Mouse (Mus musculus) limb, embryonic 14.5 days (tissue): Measurements from ENCODE around the gene Zfp1. TPM values are rescaled to one million over a fixed set of nuclear protein-coding genes. Genes with fewer than 3 reads are reported as not detected.
A peak's percentile ranks its signal among the peaks of the same experiment; 100 is the strongest.

ENCODE experiments used
- ATAC-seq: fragments of 200-750 bp; cut with Nextera tagmentation; 2 replicates; pipeline ENCODE4 v1.8.0; 2017; ENCODE audit warnings: low read depth, moderate number of reproducible peaks, moderate TSS enrichment; ENCODE audit not compliant: low FRiP score
- DNase-seq: peaks from one replicate; pipeline ENCODE4 v3.0.0-alpha.2; 2015; ENCODE audit warnings: low spot score
- H3K27ac ChIP-seq: fragments of 300-500 bp; sonication (generic); replicated peaks from 2 replicates; pipeline ENCODE4 v1.5.1; 2014; ENCODE audit warnings: low read depth, mild to moderate bottlenecking, low read length, moderate library complexity, mixed read lengths
- H3K27me3 ChIP-seq: fragments of 300-500 bp; sonication (generic); 2 replicates; pipeline ENCODE4 v1.6.1; 2014; ENCODE audit warnings: low read length, mixed read lengths; ENCODE audit not compliant: control insufficient read depth, insufficient read depth
- H3K36me3 ChIP-seq: fragments of 300-500 bp; sonication (generic); 2 replicates; pipeline ENCODE4 v1.6.1; 2014; ENCODE audit warnings: mild to moderate bottlenecking, low read length, moderate library complexity, mixed read lengths; ENCODE audit not compliant: control insufficient read depth, insufficient read depth
- H3K4me1 ChIP-seq: fragments of 300-500 bp; sonication (generic); 2 replicates; pipeline ENCODE4 v1.6.1; 2014; ENCODE audit warnings: antibody characterized with exemption, low read length, mixed read lengths; ENCODE audit not compliant: control insufficient read depth, insufficient read depth
- H3K4me2 ChIP-seq: fragments of 300-500 bp; sonication (generic); replicated peaks from 2 replicates; pipeline ENCODE4 v1.6.1; 2014; ENCODE audit warnings: low read depth, mild to moderate bottlenecking, low read length, moderate library complexity; ENCODE audit not compliant: severe bottlenecking
- H3K4me3 ChIP-seq: fragments of 300-500 bp; sonication (generic); replicated peaks from 2 replicates; pipeline ENCODE4 v1.5.1; 2014; ENCODE audit warnings: low read length
- H3K9ac ChIP-seq: fragments of 300-500 bp; sonication (generic); 2 replicates; pipeline ENCODE4 v1.6.1; 2014; ENCODE audit warnings: mild to moderate bottlenecking, low read depth, low read length, moderate library complexity; ENCODE audit not compliant: severe bottlenecking
- H3K9me3 ChIP-seq: fragments of 300-500 bp; sonication (generic); 2 replicates; pipeline ENCODE4 v1.6.1; 2016; ENCODE audit warnings: low read length; ENCODE audit not compliant: control insufficient read depth
- POLR2A ChIP-seq: fragments of 200-500 bp; IDR thresholded peaks from 2 replicates; pipeline ENCODE4 v1.8.0; 2012; ENCODE audit warnings: inconsistent platforms, mild to moderate bottlenecking, moderate library complexity, borderline replicate concordance; ENCODE audit not compliant: insufficient read depth, insufficient read length; ENCODE audit errors: extremely low read depth
- WGBS: fragments of 180-500 bp; shearing (Covaris S2); extraction: QIAGEN DNeasy Blood & Tissue Kit; methylation state at CpG from one replicate; pipeline ENCODE4 v1.1.7; 2014; 5-methylcytosine and 5-hydroxymethylcytosine counted together
- polyA plus RNA-seq, 2 experiments: library from polyadenylated mRNA; depleted of rRNA in 1 of 2; stranded (reverse) in 1 of 2; unstranded in 1 of 2; fragments of >200 nt; fragmentation: Nextera tagmentation in 1 of 2; extraction: Ambion mirVana in 1 of 2; gene quantifications; 2 replicates each; pipeline versions ENCODE4 v1.2.1 to v1.2.3; 2012 to 2014

Zfp1 gene
- polyA plus RNA-seq (2012; rRNA removed) (18.3 and 20.8 TPM in 2 replicates), polyA plus RNA-seq (2014; fragmentation: Nextera tagmentation; extraction: Ambion mirVana) (20.7 and 24.7 TPM in 2 replicates)

GRCm38 (mm10) chr8:111643264-111644141, at the start of gene Zfp1:
Zfp1 (plus strand) TSS chr8:111643401.
- no peaks in the 10 kb centered on the region for H3K9me3 ChIP-seq
- H3K27ac ChIP-seq = peak within 1 kb of the TSS; percentile 94
- DNase-seq (peak; percentile 97), ATAC-seq (peak; percentile 97)
- WGBS = under 1% methylated on average over 57 of the region's 75 CpGs
- TF ChIP-seq POLR2A = peak; percentile 84; the same call in 1 of the 2 replicates
- peak within 1 kb of the TSS; percentile 94 for H3K9ac ChIP-seq
- peak within 1 kb of the TSS; percentile 58 for H3K4me2 ChIP-seq
- peak within 1 kb of the TSS; percentile 94 for H3K4me3 ChIP-seq
- peaks cover 9% of the 10 kb centered on the region for H3K4me1 ChIP-seq
- no peaks in the 10 kb centered on the region for H3K27me3 ChIP-seq
- H3K36me3 ChIP-seq = no peaks in the 10 kb centered on the region

- no peaks in the 10 kb centered on the region for H3K27me3 ChIP-seq
- ATAC-seq (no peak), DNase-seq (no peak)
- no peaks in the 10 kb centered on the region for H3K9me3 ChIP-seq
- peaks cover 3% of the 10 kb centered on the region; the same call in 1 of the 2 replicates for H3K36me3 ChIP-seq
- whole genome bisulfite sequencing = 80% methylated on average over 3 of the region's 3 CpGs
- H3K9ac ChIP-seq = no peak overlapping the region
- peaks cover 19% of the 10 kb centered on the region for H3K4me1 ChIP-seq
- no peak overlapping the region for H3K27ac ChIP-seq
- H3K4me2 ChIP-seq = no peak overlapping the region
- H3K4me3 ChIP-seq = no peak overlapping the region
- TF ChIP-seq POLR2A = no peak
Observed at GRCm38 (mm10) chr8:111594044-111594840, 49.0 kb upstream of the Zfp1 start.

- Histone ChIP-seq H3K4me1 (peaks cover 19% of the 10 kb centered on the region), H3K27me3 (no peaks in the 10 kb centered on the region), H3K4me3 (no peak overlapping the region), H3K9me3 (no peaks in the 10 kb centered on the region), H3K9ac (no peak overlapping the region), H3K36me3 (peaks cover 3% of the 10 kb centered on the region; the same call in 1 of the 2 replicates), H3K4me2 (no peak overlapping the region), H3K27ac (no peak overlapping the region)
- no peak for TF ChIP-seq POLR2A
- WGBS = 95% methylated on average over 2 of the region's 2 CpGs
- no peak for ATAC-seq
- no peak for DNase-seq
Observed at GRCm38 (mm10) chr8:111594951-111595350, 48.2 kb upstream of the Zfp1 start.

- DNase-seq = peak; percentile 23
- Histone ChIP-seq H3K9ac (no peak overlapping the region), H3K9me3 (no peaks in the 10 kb centered on the region), H3K27me3 (no peaks in the 10 kb centered on the region), H3K4me3 (no peak overlapping the region), H3K4me2 (no peak overlapping the region), H3K4me1 (peaks cover 19% of the 10 kb centered on the region), H3K36me3 (peaks cover 3% of the 10 kb centered on the region; the same call in 1 of the 2 replicates), H3K27ac (no peak overlapping the region)
- no peak for TF ChIP-seq POLR2A
- ATAC-seq = no peak
- 88% methylated on average over 14 of the region's 15 CpGs for WGBS
Observed at GRCm38 (mm10) chr8:111595712-111596484, 47.3 kb upstream of the Zfp1 start.
